Mouse (Mus musculus): Measurements from ENCODE around the gene Gm45337. TPM values are rescaled to one million over a fixed set of nuclear protein-coding genes. Genes with fewer than 3 reads are reported as not detected.
"Not testable (repeated sequence)": the region's sequence is repeated elsewhere in the genome, so short reads cannot be mapped to it uniquely, and the experiment has no call there.

Gm45337 gene
- polyA plus RNA-seq, 1 experiment from 2014 or later = not detected

GRCm38 (mm10) chr7:142157013-142157412 is 12.6 kb upstream of the Gm45337 start, which contains the start of gene Gm29735:
Gene Gm29735 (minus strand): TSS chr7:142157113.
- H3K4me3 ChIP-seq (ENCODE audit: low read depth, low read length); H3K4me2 ChIP-seq (ENCODE audit: low read length); DNase-seq (ENCODE audit: low spot score); H3K27me3 ChIP-seq (replicated peaks; ENCODE audit: control insufficient read depth, insufficient read depth, low read length); H3K36me3 ChIP-seq (ENCODE audit: control insufficient read depth, insufficient read depth, low read length); H3K9me3 ChIP-seq (replicated peaks; ENCODE audit: control insufficient read depth, low read length); H3K9ac ChIP-seq (ENCODE audit: low read length); H3K4me1 ChIP-seq (ENCODE audit: control insufficient read depth, insufficient read depth, low read length); ATAC-seq; H3K27ac ChIP-seq (ENCODE audit: low read depth, low read length): not testable (repeated sequence)
- WGBS = 52% methylated on average over 2 of the region's 2 CpGs

DNA sequence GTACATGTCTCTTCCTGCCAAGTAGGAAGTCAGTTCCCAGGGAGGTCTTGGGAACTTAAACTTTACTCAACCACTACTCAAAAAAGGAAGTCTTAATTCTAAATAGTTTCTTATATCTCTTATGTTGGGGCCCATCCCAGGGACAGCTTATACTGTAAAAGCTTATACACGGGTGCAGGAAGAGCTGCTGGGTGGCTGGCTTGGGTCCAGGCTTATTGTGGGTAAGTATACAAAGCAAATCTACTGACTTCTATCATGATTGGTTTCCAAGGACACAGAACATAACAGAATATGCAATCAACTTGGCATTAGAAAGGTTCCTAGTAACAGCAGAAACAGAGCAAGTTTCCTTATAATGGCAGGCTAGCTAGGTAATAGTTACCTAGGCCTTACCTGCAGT is 10.9 kb upstream of the Gm45337 start:
- H3K36me3 ChIP-seq (ENCODE audit: control insufficient read depth, insufficient read depth, low read length) = no peaks in the 10 kb centered on the region
- DNase-seq (ENCODE audit: low spot score) (no peak), ATAC-seq (no peak)
- H3K4me2 ChIP-seq (ENCODE audit: low read length) = no peak overlapping the region
- H3K9me3 ChIP-seq (replicated peaks; ENCODE audit: control insufficient read depth, low read length) = no peaks in the 10 kb centered on the region
- no peaks in the 10 kb centered on the region for H3K4me1 ChIP-seq (ENCODE audit: control insufficient read depth, insufficient read depth, low read length)
- no peak overlapping the region for H3K27ac ChIP-seq (ENCODE audit: low read depth, low read length)
- H3K27me3 ChIP-seq (replicated peaks; ENCODE audit: control insufficient read depth, insufficient read depth, low read length) = no peaks in the 10 kb centered on the region
- no peak overlapping the region for H3K4me3 ChIP-seq (ENCODE audit: low read depth, low read length)
- no peak overlapping the region for H3K9ac ChIP-seq (ENCODE audit: low read length)
- 34% methylated on average over 1 of the region's 1 CpGs for WGBS

GRCm38 (mm10) chr7:142152191-142152590 is 7.8 kb upstream of the Gm45337 start:
- Histone ChIP-seq H3K9me3 (replicated peaks; ENCODE audit: control insufficient read depth, low read length) (no peaks in the 10 kb centered on the region), H3K9ac (ENCODE audit: low read length) (no peak overlapping the region), H3K27me3 (replicated peaks; ENCODE audit: control insufficient read depth, insufficient read depth, low read length) (no peaks in the 10 kb centered on the region), H3K4me3 (ENCODE audit: low read depth, low read length) (no peak overlapping the region), H3K27ac (ENCODE audit: low read depth, low read length) (no peak overlapping the region), H3K4me1 (ENCODE audit: control insufficient read depth, insufficient read depth, low read length) (no peaks in the 10 kb centered on the region), H3K36me3 (ENCODE audit: control insufficient read depth, insufficient read depth, low read length) (no peaks in the 10 kb centered on the region), H3K4me2 (ENCODE audit: low read length) (no peak overlapping the region)
- no peak for DNase-seq (ENCODE audit: low spot score)
- 85% methylated on average over 4 of the region's 4 CpGs for WGBS
- no peak for ATAC-seq

DNA sequence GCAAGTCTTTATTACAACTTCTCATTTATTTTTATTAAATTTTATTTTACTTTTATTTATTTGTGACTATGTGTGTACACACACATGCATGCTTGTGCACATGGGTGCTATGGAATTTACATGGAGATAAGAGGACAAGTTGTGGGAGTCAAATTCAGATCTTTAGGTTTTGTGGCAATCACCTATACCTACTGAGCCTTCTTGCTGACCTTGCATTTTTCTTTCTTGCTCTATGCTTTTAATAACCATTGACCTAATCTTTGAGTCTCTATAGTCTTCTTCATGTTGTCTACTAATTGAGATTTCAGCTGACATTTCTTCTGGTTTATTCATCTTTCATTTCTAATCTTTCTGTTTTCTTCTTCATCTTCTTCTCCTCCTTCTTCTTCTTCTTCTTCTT is 4.2 kb upstream of the Gm45337 start:
- no peaks in the 10 kb centered on the region for H3K27me3 ChIP-seq (replicated peaks; ENCODE audit: control insufficient read depth, insufficient read depth, low read length)
- no peak overlapping the region for H3K27ac ChIP-seq (ENCODE audit: low read depth, low read length)
- no peaks in the 10 kb centered on the region for H3K4me1 ChIP-seq (ENCODE audit: control insufficient read depth, insufficient read depth, low read length)
- DNase-seq (ENCODE audit: low spot score) (no peak), ATAC-seq (no peak)
- no peak overlapping the region for H3K4me2 ChIP-seq (ENCODE audit: low read length)
- H3K4me3 ChIP-seq (ENCODE audit: low read depth, low read length) = no peak overlapping the region
- no peaks in the 10 kb centered on the region for H3K36me3 ChIP-seq (ENCODE audit: control insufficient read depth, insufficient read depth, low read length)
- no peak overlapping the region for H3K9ac ChIP-seq (ENCODE audit: low read length)
- H3K9me3 ChIP-seq (replicated peaks; ENCODE audit: control insufficient read depth, low read length) = no peaks in the 10 kb centered on the region

GRCm38 (mm10) chr7:142146033-142146432 is 1.6 kb upstream of the Gm45337 start:
- H3K27ac ChIP-seq (ENCODE audit: low read depth, low read length) = no peak overlapping the region
- no peak overlapping the region for H3K9ac ChIP-seq (ENCODE audit: low read length)
- H3K4me1 ChIP-seq (ENCODE audit: control insufficient read depth, insufficient read depth, low read length) = no peaks in the 10 kb centered on the region
- no peak overlapping the region for H3K4me3 ChIP-seq (ENCODE audit: low read depth, low read length)
- no peaks in the 10 kb centered on the region for H3K27me3 ChIP-seq (replicated peaks; ENCODE audit: control insufficient read depth, insufficient read depth, low read length)
- ATAC-seq (no peak), DNase-seq (ENCODE audit: low spot score) (peak; percentile 77)
- H3K4me2 ChIP-seq (ENCODE audit: low read length) = no peak overlapping the region
- WGBS = 0% methylated on average over 1 of the region's 1 CpGs
- H3K9me3 ChIP-seq (replicated peaks; ENCODE audit: control insufficient read depth, low read length) = no peaks in the 10 kb centered on the region
- H3K36me3 ChIP-seq (ENCODE audit: control insufficient read depth, insufficient read depth, low read length) = no peaks in the 10 kb centered on the region

DNA sequence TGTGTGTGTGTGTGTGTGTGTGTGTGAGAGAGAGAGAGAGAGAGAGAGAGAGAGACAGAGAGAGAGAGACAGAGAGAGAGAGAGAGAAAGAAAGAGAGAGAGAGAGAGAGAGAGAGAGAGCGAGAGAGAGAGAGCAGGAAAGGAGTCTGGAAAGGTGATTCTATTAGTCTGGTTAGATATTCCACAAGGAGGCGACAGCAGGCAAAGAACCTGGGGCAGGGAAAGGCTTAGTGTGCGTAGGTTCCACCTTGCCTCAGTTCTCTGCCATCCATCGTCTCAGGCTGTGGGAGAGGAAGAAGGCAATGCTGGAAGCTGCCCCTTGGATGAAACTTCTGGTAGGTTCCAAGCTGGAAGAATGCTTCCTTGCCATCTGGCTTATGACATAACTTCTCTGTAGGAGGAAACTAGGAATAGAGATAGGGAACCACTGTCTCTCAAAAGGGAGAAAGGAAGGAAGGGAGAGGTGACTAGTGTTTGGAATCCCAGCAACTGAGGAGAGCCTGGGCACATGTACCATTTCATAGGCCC is 1.1 kb upstream of the Gm45337 start:
- DNase-seq (ENCODE audit: low spot score) (no peak), ATAC-seq (no peak)
- 34% methylated on average over 4 of the region's 4 CpGs for WGBS
- H3K27me3 ChIP-seq (replicated peaks; ENCODE audit: control insufficient read depth, insufficient read depth, low read length) = no peaks in the 10 kb centered on the region
- no peaks in the 10 kb centered on the region for H3K36me3 ChIP-seq (ENCODE audit: control insufficient read depth, insufficient read depth, low read length)
- H3K9ac ChIP-seq (ENCODE audit: low read length) = no peak overlapping the region
- H3K9me3 ChIP-seq (replicated peaks; ENCODE audit: control insufficient read depth, low read length) = no peaks in the 10 kb centered on the region
- H3K27ac ChIP-seq (ENCODE audit: low read depth, low read length) = no peak overlapping the region
- no peak overlapping the region for H3K4me3 ChIP-seq (ENCODE audit: low read depth, low read length)
- H3K4me1 ChIP-seq (ENCODE audit: control insufficient read depth, insufficient read depth, low read length) = no peaks in the 10 kb centered on the region
- no peak overlapping the region for H3K4me2 ChIP-seq (ENCODE audit: low read length)

- not testable (repeated sequence) for H3K4me2 ChIP-seq (ENCODE audit: low read length); ATAC-seq; H3K4me1 ChIP-seq (ENCODE audit: control insufficient read depth, insufficient read depth, low read length); H3K27ac ChIP-seq (ENCODE audit: low read depth, low read length); H3K9ac ChIP-seq (ENCODE audit: low read length); H3K27me3 ChIP-seq (replicated peaks; ENCODE audit: control insufficient read depth, insufficient read depth, low read length); H3K36me3 ChIP-seq (ENCODE audit: control insufficient read depth, insufficient read depth, low read length); H3K4me3 ChIP-seq (ENCODE audit: low read depth, low read length); DNase-seq (ENCODE audit: low spot score); H3K9me3 ChIP-seq (replicated peaks; ENCODE audit: control insufficient read depth, low read length)
- WGBS = 59% methylated on average over 1 of the region's 1 CpGs
Observed at GRCm38 (mm10) chr7:142143506-142144010, 849 bp downstream of the Gm45337 start.

DNA sequence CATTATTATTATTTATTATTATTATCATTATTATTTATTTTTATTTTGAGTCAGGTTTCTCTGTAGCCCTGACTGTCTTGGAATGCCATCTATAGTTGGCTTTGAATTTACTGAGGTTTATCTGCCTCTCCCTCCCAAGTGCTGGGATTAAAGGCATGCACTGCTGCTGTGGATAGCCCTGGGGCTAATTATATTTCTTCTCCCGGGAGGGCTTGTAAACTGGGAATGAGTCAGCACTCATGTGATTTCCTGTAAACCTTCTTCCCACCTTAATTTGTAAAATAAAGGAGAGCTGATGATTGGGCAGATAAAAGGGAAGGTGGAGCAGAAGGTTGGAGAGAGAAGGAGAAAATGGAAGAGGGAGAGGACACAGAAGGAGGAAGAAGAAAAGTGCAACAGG is 3.7 kb downstream of the Gm45337 start:
- ATAC-seq (no peak), DNase-seq (ENCODE audit: low spot score) (no peak)
- H3K36me3 ChIP-seq (ENCODE audit: control insufficient read depth, insufficient read depth, low read length) = no peaks in the 10 kb centered on the region
- H3K9me3 ChIP-seq (replicated peaks; ENCODE audit: control insufficient read depth, low read length) = no peaks in the 10 kb centered on the region; the same call in 1 of the 2 replicates
- H3K4me2 ChIP-seq (ENCODE audit: low read length) = no peak overlapping the region
- H3K27me3 ChIP-seq (replicated peaks; ENCODE audit: control insufficient read depth, insufficient read depth, low read length) = no peaks in the 10 kb centered on the region
- H3K4me3 ChIP-seq (ENCODE audit: low read depth, low read length) = no peak overlapping the region
- no peaks in the 10 kb centered on the region for H3K4me1 ChIP-seq (ENCODE audit: control insufficient read depth, insufficient read depth, low read length)
- no peak overlapping the region for H3K27ac ChIP-seq (ENCODE audit: low read depth, low read length)
- no peak overlapping the region for H3K9ac ChIP-seq (ENCODE audit: low read length)
- 35% methylated on average over 1 of the region's 1 CpGs for WGBS

GRCm38 (mm10) chr7:142135934-142136333 is 8.5 kb downstream of the Gm45337 start, which contains the start of gene Gm39115:
Gene Gm39115 (minus strand): TSS chr7:142136034.
- H3K4me3 ChIP-seq (ENCODE audit: low read depth, low read length); H3K27ac ChIP-seq (ENCODE audit: low read depth, low read length); H3K36me3 ChIP-seq (ENCODE audit: control insufficient read depth, insufficient read depth, low read length); H3K9me3 ChIP-seq (replicated peaks; ENCODE audit: control insufficient read depth, low read length); H3K4me2 ChIP-seq (ENCODE audit: low read length); H3K4me1 ChIP-seq (ENCODE audit: control insufficient read depth, insufficient read depth, low read length); H3K27me3 ChIP-seq (replicated peaks; ENCODE audit: control insufficient read depth, insufficient read depth, low read length); ATAC-seq; H3K9ac ChIP-seq (ENCODE audit: low read length); DNase-seq (ENCODE audit: low spot score): not testable (repeated sequence)
- 49% methylated on average over 2 of the region's 2 CpGs for whole genome bisulfite sequencing

Measured in forebrain, embryonic 14.5 days (tissue).